Mouse (Mus musculus) limb, embryonic 14.5 days (tissue): Measurements from ENCODE around the gene Diaph3. TPM values are rescaled to one million over a fixed set of nuclear protein-coding genes. Genes with fewer than 3 reads are reported as not detected.

Experiments used
- ATAC-seq: fragments of 200-750 bp; cut with Nextera tagmentation; 2 replicates; pipeline ENCODE4 v1.8.0; 2017; ENCODE audit warnings: low read depth, moderate number of reproducible peaks, moderate TSS enrichment; ENCODE audit not compliant: low FRiP score
- DNase-seq: peaks from one replicate; pipeline ENCODE4 v3.0.0-alpha.2; 2015; ENCODE audit warnings: low spot score
- H3K27ac ChIP-seq: fragments of 300-500 bp; sonication (generic); replicated peaks from 2 replicates; pipeline ENCODE4 v1.5.1; 2014; ENCODE audit warnings: low read depth, mild to moderate bottlenecking, low read length, moderate library complexity, mixed read lengths
- H3K27me3 ChIP-seq: fragments of 300-500 bp; sonication (generic); 2 replicates; pipeline ENCODE4 v1.6.1; 2014; ENCODE audit warnings: low read length, mixed read lengths; ENCODE audit not compliant: control insufficient read depth, insufficient read depth
- H3K36me3 ChIP-seq: fragments of 300-500 bp; sonication (generic); 2 replicates; pipeline ENCODE4 v1.6.1; 2014; ENCODE audit warnings: mild to moderate bottlenecking, low read length, moderate library complexity, mixed read lengths; ENCODE audit not compliant: control insufficient read depth, insufficient read depth
- H3K4me1 ChIP-seq: fragments of 300-500 bp; sonication (generic); 2 replicates; pipeline ENCODE4 v1.6.1; 2014; ENCODE audit warnings: antibody characterized with exemption, low read length, mixed read lengths; ENCODE audit not compliant: control insufficient read depth, insufficient read depth
- H3K4me2 ChIP-seq: fragments of 300-500 bp; sonication (generic); replicated peaks from 2 replicates; pipeline ENCODE4 v1.6.1; 2014; ENCODE audit warnings: low read depth, mild to moderate bottlenecking, low read length, moderate library complexity; ENCODE audit not compliant: severe bottlenecking
- H3K4me3 ChIP-seq: fragments of 300-500 bp; sonication (generic); replicated peaks from 2 replicates; pipeline ENCODE4 v1.5.1; 2014; ENCODE audit warnings: low read length
- H3K9ac ChIP-seq: fragments of 300-500 bp; sonication (generic); 2 replicates; pipeline ENCODE4 v1.6.1; 2014; ENCODE audit warnings: mild to moderate bottlenecking, low read depth, low read length, moderate library complexity; ENCODE audit not compliant: severe bottlenecking
- H3K9me3 ChIP-seq: fragments of 300-500 bp; sonication (generic); 2 replicates; pipeline ENCODE4 v1.6.1; 2016; ENCODE audit warnings: low read length; ENCODE audit not compliant: control insufficient read depth
- POLR2A ChIP-seq: fragments of 200-500 bp; IDR thresholded peaks from 2 replicates; pipeline ENCODE4 v1.8.0; 2012; ENCODE audit warnings: inconsistent platforms, mild to moderate bottlenecking, moderate library complexity, borderline replicate concordance; ENCODE audit not compliant: insufficient read depth, insufficient read length; ENCODE audit errors: extremely low read depth
- WGBS: fragments of 180-500 bp; shearing (Covaris S2); extraction: QIAGEN DNeasy Blood & Tissue Kit; methylation state at CpG from one replicate; pipeline ENCODE4 v1.1.7; 2014; 5-methylcytosine and 5-hydroxymethylcytosine counted together
- polyA plus RNA-seq, 2 experiments: library from polyadenylated mRNA; depleted of rRNA in 1 of 2; stranded (reverse) in 1 of 2; unstranded in 1 of 2; fragments of >200 nt; fragmentation: Nextera tagmentation in 1 of 2; extraction: Ambion mirVana in 1 of 2; gene quantifications; 2 replicates each; pipeline versions ENCODE4 v1.2.1 to v1.2.3; 2012 to 2014

Diaph3 gene
- polyA plus RNA-seq, 2 experiments, result 7.3 to 10.5 TPM

- no peak overlapping the region for H3K9ac ChIP-seq
- no peaks in the 10 kb centered on the region for H3K27me3 ChIP-seq
- ATAC-seq (no peak), DNase-seq (no peak)
- no peak for TF ChIP-seq POLR2A
- no peak overlapping the region for H3K4me3 ChIP-seq
- no peaks in the 10 kb centered on the region for H3K36me3 ChIP-seq
- H3K4me1 ChIP-seq, result no peaks in the 10 kb centered on the region
- H3K9me3 ChIP-seq, result no peaks in the 10 kb centered on the region
- no peak overlapping the region for H3K27ac ChIP-seq
- H3K4me2 ChIP-seq, result no peak overlapping the region
- WGBS, result 83% methylated on average over 6 of the region's 6 CpGs
Observed at GRCm38 (mm10) chr14:87126076-87126639, 14.9 kb downstream of the Diaph3 start.

GRCm38 (mm10) chr14:87125492-87125891 is 15.5 kb downstream of the Diaph3 start:
- WGBS, result 78% methylated on average over 5 of the region's 5 CpGs
- no peaks in the 10 kb centered on the region for H3K9me3 ChIP-seq
- no peaks in the 10 kb centered on the region for H3K27me3 ChIP-seq
- TF ChIP-seq POLR2A, result no peak
- no peak overlapping the region for H3K4me2 ChIP-seq
- ATAC-seq, result no peak
- DNase-seq, result no peak
- no peaks in the 10 kb centered on the region for H3K4me1 ChIP-seq
- no peak overlapping the region for H3K9ac ChIP-seq
- H3K27ac ChIP-seq, result no peak overlapping the region
- H3K4me3 ChIP-seq, result no peak overlapping the region
- H3K36me3 ChIP-seq, result no peaks in the 10 kb centered on the region

GRCm38 (mm10) chr14:87123091-87123490 is 17.9 kb downstream of the Diaph3 start:
- Histone ChIP-seq H3K4me3 (no peak overlapping the region), H3K27me3 (no peaks in the 10 kb centered on the region), H3K9me3 (no peaks in the 10 kb centered on the region), H3K4me1 (no peaks in the 10 kb centered on the region), H3K27ac (no peak overlapping the region), H3K9ac (no peak overlapping the region), H3K4me2 (no peak overlapping the region), H3K36me3 (no peaks in the 10 kb centered on the region)
- WGBS, result 92% methylated on average over 15 of the region's 15 CpGs
- DNase-seq, result no peak
- TF ChIP-seq POLR2A, result no peak
- ATAC-seq, result no peak

GRCm38 (mm10) chr14:87121868-87122267 is 19.2 kb downstream of the Diaph3 start:
- WGBS, result 34% methylated on average over 6 of the region's 6 CpGs
- no peak overlapping the region for H3K4me3 ChIP-seq
- no peaks in the 10 kb centered on the region for H3K4me1 ChIP-seq
- H3K9me3 ChIP-seq, result no peaks in the 10 kb centered on the region
- H3K9ac ChIP-seq, result no peak overlapping the region
- no peak for TF ChIP-seq POLR2A
- no peaks in the 10 kb centered on the region for H3K36me3 ChIP-seq
- no peaks in the 10 kb centered on the region for H3K27me3 ChIP-seq
- DNase-seq, result no peak
- no peak overlapping the region for H3K27ac ChIP-seq
- ATAC-seq, result no peak
- H3K4me2 ChIP-seq, result no peak overlapping the region

- ATAC-seq, result no peak
- no peak for TF ChIP-seq POLR2A
Observed at GRCm38 (mm10) chr14:87110634-87111033, 30.4 kb downstream of the Diaph3 start.

More at GRCm38 (mm10) chr14:87110634-87111033, 30.4 kb downstream of the Diaph3 start:
- Histone ChIP-seq H3K27ac (no peak overlapping the region), H3K4me2 (no peak overlapping the region), H3K9ac (no peak overlapping the region), H3K36me3 (no peaks in the 10 kb centered on the region), H3K4me3 (no peak overlapping the region), H3K9me3 (no peaks in the 10 kb centered on the region), H3K27me3 (no peaks in the 10 kb centered on the region), H3K4me1 (no peaks in the 10 kb centered on the region)
- no peak for DNase-seq
- WGBS, result 26% methylated on average over 2 of the region's 2 CpGs
